Mouse (Mus musculus) forebrain, embryonic 13.5 days (tissue): ENCODE results near the gene Atp6v0a1. TPM values are rescaled to one million over a fixed set of nuclear protein-coding genes. Genes with fewer than 3 reads are reported as not detected.

Source experiments
- ATAC-seq: fragments of 200-750 bp; cut with Nextera tagmentation; 2 replicates; pipeline ENCODE4 v1.8.0; 2017
- H3K27ac ChIP-seq: fragments of 300-500 bp; sonication (generic); 2 replicates; pipeline ENCODE4 v1.5.1; 2015; ENCODE audit warnings: inconsistent platforms, mild to moderate bottlenecking, moderate library complexity
- H3K27me3 ChIP-seq: fragments of 300-500 bp; sonication (generic); 2 replicates; pipeline ENCODE4 v1.6.1; 2015; ENCODE audit warnings: mild to moderate bottlenecking, inconsistent platforms
- H3K36me3 ChIP-seq: fragments of 300-500 bp; sonication (generic); 2 replicates; pipeline ENCODE4 v1.6.1; 2015; ENCODE audit warnings: mild to moderate bottlenecking, inconsistent platforms; ENCODE audit not compliant: poor library complexity, severe bottlenecking
- H3K4me1 ChIP-seq: fragments of 300-500 bp; sonication (generic); 2 replicates; pipeline ENCODE4 v1.6.1; 2015; ENCODE audit warnings: inconsistent platforms
- H3K4me2 ChIP-seq: fragments of 300-500 bp; sonication (generic); 2 replicates; pipeline ENCODE4 v1.6.1; 2015; ENCODE audit warnings: inconsistent platforms, mild to moderate bottlenecking, moderate library complexity
- H3K4me3 ChIP-seq: fragments of 300-500 bp; sonication (generic); 2 replicates; pipeline ENCODE4 v1.5.1; 2015; ENCODE audit warnings: mild to moderate bottlenecking, inconsistent platforms
- H3K9ac ChIP-seq: fragments of 300-500 bp; sonication (generic); 2 replicates; pipeline ENCODE4 v1.6.1; 2015; ENCODE audit warnings: mild to moderate bottlenecking, inconsistent platforms
- H3K9me3 ChIP-seq: fragments of 300-500 bp; sonication (generic); replicated peaks from 2 replicates; pipeline ENCODE4 v1.6.1; 2016; ENCODE audit warnings: inconsistent platforms
- WGBS: fragments of 180-500 bp; shearing (Covaris S2); methylation state at CpG from one replicate; pipeline ENCODE4 v1.1.7; 2015; 5-methylcytosine and 5-hydroxymethylcytosine counted together
- polyA plus RNA-seq: library from polyadenylated mRNA; unstranded; fragments of >200 nt; fragmentation: Nextera tagmentation; extraction: Ambion mirVana; gene quantifications from 2 replicates; pipeline ENCODE4 v1.2.1, GENCODE M21; 2015

Atp6v0a1 gene
- polyA plus RNA-seq, 1 experiment from 2014 or later = 52.9 TPM

DNA sequence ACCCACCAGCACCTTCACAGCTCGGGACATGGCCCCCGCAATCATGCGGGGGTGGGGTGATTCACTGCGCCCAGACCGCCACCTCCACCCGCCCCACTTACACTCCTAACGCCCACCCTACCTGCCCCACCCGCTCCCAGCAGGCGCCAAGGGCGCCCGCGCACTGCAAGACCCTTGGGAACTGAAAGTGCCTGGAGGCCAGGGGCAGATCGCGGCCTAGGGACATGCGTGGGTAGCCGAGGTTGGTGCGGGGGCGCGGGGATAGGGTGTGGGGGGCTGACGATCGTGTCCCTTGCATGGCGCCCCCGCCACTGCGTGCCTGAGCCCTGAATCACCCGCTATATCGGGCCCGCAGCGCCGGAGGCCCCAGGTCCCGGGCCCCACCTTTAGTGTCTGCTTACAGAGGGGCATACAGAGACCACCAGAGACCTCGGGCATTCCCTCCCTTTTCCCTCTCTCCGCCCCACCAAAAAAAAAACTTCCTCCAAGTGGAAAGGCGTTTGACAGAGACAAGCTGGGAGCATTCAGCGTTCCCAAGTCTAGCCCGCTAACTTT lies 40.0 kb upstream of the Atp6v0a1 start:
- WGBS = 8% methylated on average over 35 of the region's 35 CpGs
- H3K4me3 ChIP-seq = peak overlapping the region; percentile 36
- no peak overlapping the region for H3K27ac ChIP-seq
- H3K36me3 ChIP-seq = no peaks in the 10 kb centered on the region
- peaks cover 84% of the 10 kb centered on the region for H3K27me3 ChIP-seq
- no peak for ATAC-seq
- peak overlapping the region; percentile 35; the same call in 1 of the 2 replicates for H3K9ac ChIP-seq
- peaks cover 16% of the 10 kb centered on the region for H3K4me1 ChIP-seq
- H3K4me2 ChIP-seq = peak overlapping the region; percentile 55
- no peaks in the 10 kb centered on the region for H3K9me3 ChIP-seq

DNA sequence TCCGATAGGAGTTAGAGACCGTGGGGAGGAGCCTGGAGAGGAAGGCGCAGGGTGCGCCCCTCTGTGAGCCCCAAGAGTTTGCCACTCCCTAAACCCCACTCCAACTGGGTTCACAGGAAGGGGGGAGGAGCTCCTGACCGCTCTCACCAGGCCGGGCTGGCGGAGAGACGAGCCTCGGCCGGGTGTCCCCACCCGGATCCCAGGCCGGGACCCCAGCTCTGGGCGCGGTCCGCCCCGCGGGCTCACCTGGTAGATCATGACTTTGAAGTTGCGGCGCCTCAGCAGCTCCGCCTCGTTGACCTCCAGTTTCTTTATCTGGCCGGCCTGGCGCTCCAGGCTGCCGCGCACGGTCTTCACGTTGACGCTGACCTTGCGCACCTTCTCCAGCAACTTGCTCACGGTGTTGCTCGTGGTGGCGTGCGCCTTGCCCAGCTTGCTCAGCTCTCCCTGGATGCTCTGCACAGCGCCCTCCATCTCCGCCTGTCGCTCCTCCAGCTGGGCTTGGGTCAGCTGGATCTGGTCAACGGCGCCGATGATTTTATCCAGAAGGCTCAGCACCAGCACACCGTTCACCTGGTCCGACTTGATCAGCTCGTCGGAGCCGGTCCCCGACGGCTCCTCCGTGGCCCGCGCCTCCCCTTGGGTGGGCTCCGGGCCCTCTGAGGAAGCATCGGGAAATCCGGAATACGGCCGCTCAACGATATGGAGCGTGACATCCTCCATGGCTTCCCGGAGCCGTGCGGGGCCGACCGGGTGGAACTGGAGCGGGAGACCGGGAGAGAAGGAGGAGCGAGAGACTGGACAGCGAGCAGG lies 39.3 kb upstream of the Atp6v0a1 start:
- no peak for ATAC-seq
- H3K4me2 ChIP-seq = peak overlapping the region; percentile 55
- no peaks in the 10 kb centered on the region for H3K9me3 ChIP-seq
- H3K4me3 ChIP-seq = peak overlapping the region; percentile 36
- H3K36me3 ChIP-seq = no peaks in the 10 kb centered on the region
- peak overlapping the region; percentile 35 for H3K9ac ChIP-seq
- H3K4me1 ChIP-seq = peaks cover 16% of the 10 kb centered on the region
- H3K27me3 ChIP-seq = peaks cover 88% of the 10 kb centered on the region
- no peak overlapping the region for H3K27ac ChIP-seq
- 1% methylated on average over 65 of the region's 65 CpGs for WGBS

DNA sequence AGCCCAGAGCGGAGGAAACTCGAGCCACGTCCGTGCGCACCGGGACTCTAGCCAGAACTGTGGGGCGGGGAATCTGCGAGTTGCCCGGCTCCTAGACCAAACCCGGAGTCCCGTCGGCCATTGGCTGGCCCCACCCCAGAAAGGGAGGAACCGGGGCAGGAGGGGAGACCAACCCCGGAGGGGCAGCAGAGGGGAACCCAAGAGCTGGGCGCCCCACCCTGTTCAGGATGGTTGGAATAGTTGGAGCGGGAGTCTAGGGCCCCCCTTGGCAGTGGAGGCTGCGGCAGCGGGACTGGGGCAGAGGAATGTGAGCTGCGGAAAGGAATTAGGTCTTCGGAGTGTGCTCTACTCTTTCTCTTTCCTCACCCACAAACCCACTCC lies 38.7 kb upstream of the Atp6v0a1 start, which contains the start of gene Cavin1:
Gene Cavin1 (minus strand): TSS at position 331 of the 381 bp plus-strand sequence.
- H3K27me3 ChIP-seq = peaks cover 83% of the 10 kb centered on the region
- peak; percentile 36; the same call in 1 of the 2 replicates for ATAC-seq
- 2% methylated on average over 20 of the region's 20 CpGs for WGBS

DNA sequence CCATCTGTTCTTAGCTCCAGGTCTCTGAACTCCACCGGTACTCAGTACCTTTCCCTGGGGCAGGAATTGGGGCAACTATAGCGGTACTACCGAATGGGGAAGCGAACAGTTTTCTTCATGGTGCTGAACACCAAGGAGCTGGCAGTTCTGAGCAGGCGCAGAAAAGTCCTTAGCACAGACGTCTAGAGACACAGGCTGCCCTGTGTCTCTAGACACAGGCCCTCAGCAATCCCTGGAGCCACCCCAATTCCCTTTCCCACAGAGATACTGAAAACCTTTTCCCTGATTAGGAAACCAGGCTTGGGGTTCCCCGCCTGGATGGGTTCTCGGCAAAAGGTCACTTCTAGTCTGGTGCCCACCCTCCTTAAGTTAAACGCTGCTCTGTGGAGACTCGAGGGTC lies 37.8 kb upstream of the Atp6v0a1 start:
- Histone ChIP-seq H3K9me3 (no peaks in the 10 kb centered on the region), H3K4me2 (no peak overlapping the region), H3K4me1 (peaks cover 16% of the 10 kb centered on the region), H3K4me3 (no peak overlapping the region), H3K27ac (no peak overlapping the region), H3K9ac (no peak overlapping the region), H3K27me3 (peaks cover 75% of the 10 kb centered on the region), H3K36me3 (no peaks in the 10 kb centered on the region)
- ATAC-seq = no peak
- WGBS = 68% methylated on average over 10 of the region's 10 CpGs

More for the DNA sequence above, 38.7 kb upstream of the Atp6v0a1 start, which contains the start of gene Cavin1:
- peak within 1 kb of the TSS; percentile 35 for H3K9ac ChIP-seq
- no peaks in the 10 kb centered on the region for H3K9me3 ChIP-seq
- no peaks in the 10 kb centered on the region for H3K36me3 ChIP-seq
- peak within 1 kb of the TSS; percentile 55 for H3K4me2 ChIP-seq
- H3K4me3 ChIP-seq = peak within 1 kb of the TSS; percentile 36
- no peak within 1 kb of the TSS for H3K27ac ChIP-seq
- peaks cover 16% of the 10 kb centered on the region for H3K4me1 ChIP-seq

GRCm38 (mm10) chr11:100973245-100973644 lies 36.0 kb upstream of the Atp6v0a1 start:
- no peaks in the 10 kb centered on the region for H3K36me3 ChIP-seq
- H3K9me3 ChIP-seq = no peaks in the 10 kb centered on the region
- H3K27me3 ChIP-seq = peaks cover 57% of the 10 kb centered on the region
- no peak overlapping the region for H3K27ac ChIP-seq
- peaks cover 16% of the 10 kb centered on the region for H3K4me1 ChIP-seq
- H3K9ac ChIP-seq = no peak overlapping the region
- WGBS = 95% methylated on average over 7 of the region's 7 CpGs
- ATAC-seq = no peak
- H3K4me3 ChIP-seq = no peak overlapping the region
- no peak overlapping the region for H3K4me2 ChIP-seq

- no peaks in the 10 kb centered on the region for H3K36me3 ChIP-seq
- H3K9ac ChIP-seq = no peak overlapping the region
- no peak overlapping the region for H3K4me3 ChIP-seq
- peaks cover 45% of the 10 kb centered on the region for H3K27me3 ChIP-seq
- H3K4me2 ChIP-seq = no peak overlapping the region
- 77% methylated on average over 14 of the region's 14 CpGs for WGBS
- no peak overlapping the region for H3K27ac ChIP-seq
- ATAC-seq = no peak
- H3K4me1 ChIP-seq = peaks cover 12% of the 10 kb centered on the region
- H3K9me3 ChIP-seq = no peaks in the 10 kb centered on the region
These were observed 34.8 kb upstream of the Atp6v0a1 start for GRCm38 (mm10) chr11:100974381-100974970.

GRCm38 (mm10) chr11:100975241-100975640 lies 34.0 kb upstream of the Atp6v0a1 start:
- Histone ChIP-seq H3K27ac (no peak overlapping the region), H3K4me3 (no peak overlapping the region), H3K4me1 (peaks cover 5% of the 10 kb centered on the region), H3K9me3 (no peaks in the 10 kb centered on the region), H3K9ac (no peak overlapping the region), H3K27me3 (peaks cover 37% of the 10 kb centered on the region), H3K4me2 (no peak overlapping the region), H3K36me3 (no peaks in the 10 kb centered on the region)
- no peak for ATAC-seq
- 72% methylated on average over 7 of the region's 7 CpGs for WGBS

GRCm38 (mm10) chr11:100979887-100980286 lies 29.4 kb upstream of the Atp6v0a1 start:
- Histone ChIP-seq H3K4me1 (peaks cover 7% of the 10 kb centered on the region; the same call in 1 of the 2 replicates), H3K4me2 (no peak overlapping the region), H3K27me3 (peaks cover 25% of the 10 kb centered on the region), H3K9me3 (no peaks in the 10 kb centered on the region), H3K4me3 (no peak overlapping the region), H3K27ac (no peak overlapping the region), H3K36me3 (no peaks in the 10 kb centered on the region), H3K9ac (no peak overlapping the region)
- WGBS = 52% methylated on average over 8 of the region's 8 CpGs
- ATAC-seq = no peak

GRCm38 (mm10) chr11:100980438-100980837 lies 28.8 kb upstream of the Atp6v0a1 start:
- Histone ChIP-seq H3K27ac (no peak overlapping the region), H3K9me3 (no peaks in the 10 kb centered on the region), H3K36me3 (no peaks in the 10 kb centered on the region), H3K4me2 (no peak overlapping the region), H3K4me3 (no peak overlapping the region), H3K27me3 (peaks cover 25% of the 10 kb centered on the region), H3K9ac (no peak overlapping the region), H3K4me1 (peaks cover 7% of the 10 kb centered on the region; the same call in 1 of the 2 replicates)
- ATAC-seq = no peak
- 78% methylated on average over 1 of the region's 1 CpGs for WGBS

GRCm38 (mm10) chr11:100981236-100981635 lies 28.0 kb upstream of the Atp6v0a1 start:
- Histone ChIP-seq H3K4me3 (no peak overlapping the region), H3K36me3 (no peaks in the 10 kb centered on the region), H3K27me3 (peaks cover 26% of the 10 kb centered on the region), H3K9me3 (no peaks in the 10 kb centered on the region), H3K27ac (no peak overlapping the region), H3K9ac (no peak overlapping the region), H3K4me1 (peaks cover 7% of the 10 kb centered on the region; the same call in 1 of the 2 replicates), H3K4me2 (no peak overlapping the region)
- WGBS = 58% methylated on average over 3 of the region's 3 CpGs
- no peak for ATAC-seq

DNA sequence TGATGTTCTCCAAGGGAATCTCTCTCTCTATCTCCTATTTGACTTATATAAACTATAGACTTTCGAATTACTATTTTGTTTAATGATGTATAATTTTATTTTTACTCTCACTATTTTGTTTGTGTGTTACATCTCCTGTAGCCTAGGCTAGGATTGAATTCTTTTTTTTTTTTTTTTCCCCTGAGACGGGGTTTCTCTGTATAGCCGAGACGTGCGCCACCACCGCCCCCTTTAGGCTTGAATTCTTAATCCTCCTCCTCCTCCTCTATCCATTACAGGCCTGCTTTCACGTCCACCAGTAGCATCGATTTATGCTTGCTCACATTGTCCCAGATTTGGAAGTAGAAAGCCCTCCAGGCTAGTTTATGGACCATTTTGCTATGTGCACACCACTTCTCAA lies 27.2 kb upstream of the Atp6v0a1 start:
- Histone ChIP-seq H3K27ac (no peak overlapping the region), H3K27me3 (peaks cover 28% of the 10 kb centered on the region), H3K9me3 (no peaks in the 10 kb centered on the region), H3K4me2 (no peak overlapping the region), H3K4me1 (peaks cover 7% of the 10 kb centered on the region; the same call in 1 of the 2 replicates), H3K4me3 (no peak overlapping the region), H3K36me3 (no peaks in the 10 kb centered on the region), H3K9ac (no peak overlapping the region)
- WGBS = 10% methylated on average over 8 of the region's 8 CpGs
- ATAC-seq = no peak
